Mouse (Mus musculus) liver, adult 2 months (tissue): ENCODE results near the gene Gm17268.

Source experiments
- CTCF ChIP-seq: fragments of 200-500 bp; IDR thresholded peaks from 2 replicates; pipeline ENCODE4 v1.5.1; 2011; ENCODE audit warnings: low read depth, low read length, control low read depth
- POLR2A ChIP-seq: fragments of 200-500 bp; IDR thresholded peaks from 2 replicates; pipeline ENCODE4 v1.6.1; 2011; ENCODE audit warnings: low read length, control low read depth; ENCODE audit not compliant: insufficient read depth; ENCODE audit errors: extremely low read depth

DNA sequence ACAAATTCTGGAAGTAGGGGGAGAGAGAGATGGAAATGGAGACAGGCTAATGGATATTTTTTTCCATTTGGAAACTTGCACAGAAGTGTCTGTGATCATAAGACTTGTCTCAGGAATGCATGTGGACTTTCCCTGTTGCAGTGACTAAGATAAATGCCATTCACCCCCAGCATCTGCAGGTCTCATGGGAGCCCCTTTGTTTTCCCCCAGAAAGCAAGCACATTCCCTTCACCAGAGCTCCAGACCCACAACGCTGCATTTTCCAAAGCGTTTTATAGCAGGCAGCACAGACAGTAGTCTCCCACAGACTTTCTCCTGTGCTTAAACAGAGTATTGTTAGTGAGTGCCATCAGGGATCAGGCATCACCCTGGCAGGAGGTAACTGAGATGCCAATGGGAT lies 19.0 kb downstream of the Gm17268 start:
- no peak for TF ChIP-seq POLR2A
- no peak for TF ChIP-seq CTCF
